Mouse (Mus musculus) kidney, adult 2 months (tissue): ENCODE results near the gene Ltf.

Experiments
- CTCF ChIP-seq: fragments of 200-500 bp; conservative IDR thresholded peaks from 2 replicates; pipeline ENCODE4 v1.5.1; 2011; ENCODE audit warnings: low read depth, mild to moderate bottlenecking, control low read depth, low read length, moderate library complexity, mixed read lengths; ENCODE audit not compliant: insufficient read depth, insufficient read length
- POLR2A ChIP-seq: fragments of 200-500 bp; IDR thresholded peaks from one replicate; pipeline ENCODE4 v1.6.1; 2011; ENCODE audit warnings: low read depth, low read length, control low read depth

DNA sequence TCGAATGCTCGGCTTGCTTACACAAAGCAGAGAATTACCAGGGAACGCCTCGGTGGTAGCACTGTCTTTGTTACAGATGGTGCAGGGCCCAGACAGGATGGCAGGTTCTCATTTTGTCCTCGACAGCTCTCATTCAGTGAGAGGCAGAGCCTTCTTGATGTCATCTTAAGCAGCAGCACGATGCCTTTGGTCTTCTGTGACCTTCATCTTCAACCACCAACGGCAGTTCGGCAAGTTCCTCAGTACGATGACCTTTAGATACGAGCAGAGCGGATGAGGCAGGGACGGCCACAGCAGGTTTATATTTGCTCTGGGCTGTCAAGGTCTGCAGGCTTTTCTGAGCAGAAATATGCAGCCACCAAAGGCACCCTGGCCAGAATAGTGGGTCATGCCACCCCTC lies 17.4 kb upstream of the Ltf start:
- TF ChIP-seq CTCF: no peak
- TF ChIP-seq POLR2A: no peak
